Mouse (Mus musculus) thymus, adult 2 months (tissue): ENCODE results near the gene Sulf2.

Source experiments
- CTCF ChIP-seq: fragments of 200-500 bp; IDR thresholded peaks from 2 replicates; pipeline ENCODE4 v1.5.1; 2012; ENCODE audit warnings: mild to moderate bottlenecking, control low read depth, low read length, moderate library complexity, borderline replicate concordance; ENCODE audit not compliant: control insufficient read depth, poor library complexity, insufficient read depth; ENCODE audit errors: extremely low read depth
- POLR2A ChIP-seq: fragments of 200-500 bp; IDR thresholded peaks from 2 replicates; pipeline ENCODE4 v1.6.1; 2012; ENCODE audit warnings: mild to moderate bottlenecking, low read length, control low read depth, moderate library complexity; ENCODE audit not compliant: control insufficient read depth, poor library complexity, insufficient read depth; ENCODE audit errors: extremely low read depth

- TF ChIP-seq POLR2A (no peak), CTCF (no peak)
Measured at GRCm38 (mm10) chr2:166079961-166080885, 75.2 kb downstream of the Sulf2 start.
